Mouse (Mus musculus): ENCODE results near the gene H2al1d.
"Not testable (repeated sequence)": the region's sequence is repeated elsewhere in the genome, so short reads cannot be mapped to it uniquely, and the experiment has no call there.

GRCm38 (mm10) chrX:11308524-11308923, at the start of gene H2al1d:
- not testable (repeated sequence) for TF ChIP-seq GATA1 (IDR thresholded peaks at IDR 0.05; ENCODE audit: borderline replicate concordance, low read length); CTCF (IDR thresholded peaks at IDR 0.05; ENCODE audit: low read depth, low read length); TAL1 (conservative IDR thresholded peaks at IDR 0.05; ENCODE audit: low read depth, low read length); POLR2AphosphoS5 (IDR thresholded peaks at IDR 0.05; ENCODE audit: insufficient replicate concordance, low read depth, low read length); GATA2 (IDR thresholded peaks at IDR 0.05; ENCODE audit: borderline replicate concordance, low read depth, low read length)

Data from G1E (cell line).